Mouse (Mus musculus) Patski (cell line): ENCODE data around the gene Spred3. TPM values are rescaled to one million over a fixed set of nuclear protein-coding genes. Genes with fewer than 3 reads are reported as not detected.
A peak's percentile ranks its signal among the peaks of the same experiment; 100 is the strongest.

Experiments
- ATAC-seq: fragments of 100-300 bp; one replicate; pipeline ENCODE4 v1.8.0; 2021
- CTCF ChIA-PET: fragments of 350-600 bp; sonication (Branson Sonifier 250); formaldehyde crosslinking; loops from one replicate; lab custom pipeline; 2022; ENCODE audit warnings: inconsistent platforms; lab: Charles Lee
- POLR2A ChIA-PET: fragments of 350-600 bp; sonication (Branson Sonifier 250); formaldehyde crosslinking; loops from one replicate; lab custom pipeline; 2022; ENCODE audit warnings: antibody characterized with exemption, inconsistent platforms; lab: Charles Lee
- DNase-seq: peaks from one replicate; pipeline ENCODE4 v3.0.0-alpha.2; 2011; ENCODE audit warnings: low read depth, low spot score
- H3K27me3 ChIP-seq: fragments of 371-371 bp; one replicate; pipeline ENCODE4 v1.5.1; 2021
- CTCF ChIP-seq: fragments of 100-300 bp; IDR thresholded peaks from one replicate; pipeline ENCODE4 v1.5.1; 2021
- in situ Hi-C: fragments of 300-500 bp; cut with MboI; formaldehyde crosslinking; loops from 3 replicates; pipeline ENCODE4 v1.11.1; 2018; ENCODE audit warnings: low pct_unique_long_range_greater_than_20kb, mixed read lengths
- polyA plus RNA-seq: library from polyadenylated mRNA; unstranded; gene quantifications from one replicate; pipeline ENCODE4 v1.2.3, GENCODE M21; 2021

Spred3 gene
- polyA plus RNA-seq, 1 experiment from 2014 or later: 42.6 TPM

GRCm38 (mm10) chr7:29180854-29181236 lies 10.6 kb upstream of the Spred3 start:
- no peak for TF ChIP-seq CTCF
- CTCF ChIA-PET: interaction anchor here (1.2 to 1.5 kb wide), 2 partner anchors 116 to 120 kb away, joined by 4 to 6 read pairs; no protein-coding TSS in a partner anchor
- POLR2A ChIA-PET: interaction anchor here (1.5 kb wide), 1 partner anchor 11 kb away, joined by 7 read pairs; the partner anchor contains the start of genes Ggn and Spred3
- in situ Hi-C loops: loop anchor here (5.0 kb wide), 1 partner anchor 106 kb away; the partner anchor contains the start of gene Ppp1r14a
- DNase-seq (no peak), ATAC-seq (peak; percentile 9)
- no peaks in the 10 kb centered on the region for H3K27me3 ChIP-seq

GRCm38 (mm10) chr7:29180077-29180853 lies 10.1 kb upstream of the Spred3 start, which contains the start of gene Psmd8:
Gene Psmd8, minus strand, starts transcription at chr7:29180701.
- ChIA-PET CTCF (interaction anchor here (1.2 to 2.3 kb wide), 4 partner anchors 10 to 121 kb away, joined by 4 to 9 read pairs (median 5); partner anchors contain the start of genes Ggn and Spred3), POLR2A (interaction anchor here (1.1 to 1.5 kb wide), 2 partner anchors 10 to 67 kb away, joined by 3 to 7 read pairs; partner anchors contain the start of genes Ggn and Spred3)
- peak; percentile 88 for ATAC-seq
- TF ChIP-seq CTCF: no peak
- in situ Hi-C loops: loop anchor here (5.0 kb wide), 1 partner anchor 107 kb away; the partner anchor contains the start of gene Ppp1r14a
- peak; percentile 94 for DNase-seq
- H3K27me3 ChIP-seq: no peaks in the 10 kb centered on the region

GRCm38 (mm10) chr7:29179323-29179722 lies 9.1 kb upstream of the Spred3 start:
- no peak for TF ChIP-seq CTCF
- DNase-seq: no peak
- CTCF ChIA-PET: interaction anchor here (1.1 to 2.3 kb wide), 4 partner anchors 9 to 112 kb away, joined by 4 to 9 read pairs (median 4); partner anchors contain the start of genes Ggn and Spred3
- POLR2A ChIA-PET: interaction anchor here (1.1 to 1.5 kb wide), 2 partner anchors 9 to 68 kb away, joined by 3 to 7 read pairs; partner anchors contain the start of genes Ggn and Spred3
- ATAC-seq: no peak
- in situ Hi-C loops: loop anchor here (5.0 kb wide), 1 partner anchor 63 kb away; no protein-coding TSS in a partner anchor
- H3K27me3 ChIP-seq: no peaks in the 10 kb centered on the region

GRCm38 (mm10) chr7:29178106-29178505 lies 7.9 kb upstream of the Spred3 start:
- DNase-seq (no peak), ATAC-seq (no peak)
- in situ Hi-C loops: loop anchor here (5.0 kb wide), 1 partner anchor 64 kb away; no protein-coding TSS in a partner anchor
- H3K27me3 ChIP-seq: no peaks in the 10 kb centered on the region
- ChIA-PET CTCF (interaction anchor here (0.8 to 2.3 kb wide), 3 partner anchors 52 to 123 kb away, joined by 4 read pairs; no protein-coding TSS in a partner anchor), POLR2A (no interaction called here)
- no peak for TF ChIP-seq CTCF

GRCm38 (mm10) chr7:29172390-29173016 lies 2.3 kb upstream of the Spred3 start:
- POLR2A ChIA-PET: no interaction called here
- no peak for TF ChIP-seq CTCF
- ATAC-seq: no peak
- no peaks in the 10 kb centered on the region for H3K27me3 ChIP-seq
- in situ Hi-C loops: no loop called here
- DNase-seq: no peak
- CTCF ChIA-PET: no interaction called here

GRCm38 (mm10) chr7:29171562-29172097 lies 1.4 kb upstream of the Spred3 start:
- in situ Hi-C loops: no loop called here
- ATAC-seq (no peak), DNase-seq (no peak)
- ChIA-PET POLR2A (no interaction called here), CTCF (no interaction called here)
- no peaks in the 10 kb centered on the region for H3K27me3 ChIP-seq
- no peak for TF ChIP-seq CTCF

- no peak for ATAC-seq
- DNase-seq: no peak
- no peaks in the 10 kb centered on the region for H3K27me3 ChIP-seq
- in situ Hi-C loops: no loop called here
- ChIA-PET CTCF (interaction anchor here (1.0 to 1.4 kb wide), 2 partner anchors 8 to 16 kb away, joined by 3 to 9 read pairs; no protein-coding TSS in a partner anchor), POLR2A (interaction anchor here (1.8 kb wide), 1 partner anchor 9 kb away, joined by 7 read pairs; the partner anchor contains the start of gene Psmd8)
- no peak for TF ChIP-seq CTCF
Observed at GRCm38 (mm10) chr7:29170755-29171561, 747 bp upstream of the Spred3 start.

- DNase-seq (peak; percentile 71), ATAC-seq (peak; percentile 65)
- H3K27me3 ChIP-seq: no peaks in the 10 kb centered on the region
- CTCF ChIA-PET: interaction anchor here (1.0 to 1.4 kb wide), 2 partner anchors 10 to 14 kb away, joined by 3 to 9 read pairs; no protein-coding TSS in a partner anchor
- in situ Hi-C loops: no loop called here
- TF ChIP-seq CTCF: no peak
- POLR2A ChIA-PET: interaction anchor here (1.1 to 2.5 kb wide), 3 partner anchors 11 to 116 kb away, joined by 3 to 14 read pairs (median 7); partner anchors contain the start of genes Fam98c and Psmd8
Observed at GRCm38 (mm10) chr7:29169231-29170065, 763 bp downstream of the Spred3 start.
